Mouse (Mus musculus) stomach, embryonic 16.5 days (tissue): ENCODE measurements at regions not wholly inside any gene's neighbourhood (a gene's known extent, or its start where the extent isn't known, plus 50 kb on each side); places are given as distances from the start of the nearest gene placed in this dataset.
"Not testable (repeated sequence)": the region's sequence is repeated elsewhere in the genome, so short reads cannot be mapped to it uniquely, and the experiment has no call there.

Experiments used
- ATAC-seq: fragments of 200-750 bp; cut with Nextera tagmentation; 2 replicates; pipeline ENCODE4 v1.8.0; 2017; ENCODE audit warnings: moderate number of reproducible peaks, moderate TSS enrichment; ENCODE audit not compliant: insufficient read depth, low FRiP score
- H3K27ac ChIP-seq: fragments of 300-500 bp; sonication (generic); 2 replicates; pipeline ENCODE4 v1.5.1; 2014; ENCODE audit warnings: low read length
- H3K27me3 ChIP-seq: fragments of 300-500 bp; sonication (generic); 2 replicates; pipeline ENCODE4 v1.6.1; 2014; ENCODE audit warnings: low read length, control low read depth, mixed read lengths; ENCODE audit not compliant: control insufficient read depth, insufficient read depth
- H3K36me3 ChIP-seq: fragments of 300-500 bp; sonication (generic); 2 replicates; pipeline ENCODE4 v1.6.1; 2014; ENCODE audit warnings: low read length; ENCODE audit not compliant: control insufficient read depth, insufficient read depth
- H3K4me1 ChIP-seq: fragments of 300-500 bp; sonication (generic); 2 replicates; pipeline ENCODE4 v1.6.1; 2014; ENCODE audit warnings: low read length, control low read depth, mixed read lengths; ENCODE audit not compliant: control insufficient read depth, insufficient read depth
- H3K4me2 ChIP-seq: fragments of 300-500 bp; sonication (generic); 2 replicates; pipeline ENCODE4 v1.6.1; 2014; ENCODE audit warnings: low read depth, low read length, mixed read lengths
- H3K4me3 ChIP-seq: fragments of 300-500 bp; sonication (generic); replicated peaks from 2 replicates; pipeline ENCODE4 v1.5.1; 2014; ENCODE audit warnings: mild to moderate bottlenecking, low read length
- H3K9ac ChIP-seq: fragments of 300-500 bp; sonication (generic); 2 replicates; pipeline ENCODE4 v1.6.1; 2014; ENCODE audit warnings: low read length
- H3K9me3 ChIP-seq: fragments of 300-500 bp; sonication (generic); replicated peaks from 2 replicates; pipeline ENCODE4 v1.6.1; 2016; ENCODE audit warnings: low read length, control low read depth; ENCODE audit not compliant: control insufficient read depth
- WGBS: fragments of 180-500 bp; shearing (Covaris S2); extraction: QIAGEN DNeasy Blood & Tissue Kit; methylation state at CpG from one replicate; pipeline ENCODE4 v1.1.7; 2014; 5-methylcytosine and 5-hydroxymethylcytosine counted together

DNA sequence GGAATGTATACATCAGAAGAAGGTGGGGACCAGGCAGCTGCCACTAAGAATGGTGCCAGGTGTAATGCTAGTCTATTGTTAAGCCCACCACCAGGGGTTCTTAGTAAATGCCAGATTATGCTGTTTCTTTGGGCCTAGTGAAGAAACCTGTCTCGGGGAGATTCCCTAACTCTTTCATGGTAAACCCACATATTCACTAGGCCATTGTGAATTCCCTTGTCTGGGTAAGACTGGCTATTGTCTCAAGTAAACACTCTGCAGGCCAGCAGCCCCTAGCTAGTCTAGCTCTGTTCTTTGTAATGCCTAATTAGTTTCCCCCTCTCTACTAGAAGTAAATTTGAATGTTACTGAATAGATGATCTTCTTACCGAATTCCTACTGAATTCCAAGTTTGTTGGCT, 89.3 kb upstream of the Cldn34b3 start:
- WGBS, result 67% methylated on average over 2 of the region's 2 CpGs

DNA sequence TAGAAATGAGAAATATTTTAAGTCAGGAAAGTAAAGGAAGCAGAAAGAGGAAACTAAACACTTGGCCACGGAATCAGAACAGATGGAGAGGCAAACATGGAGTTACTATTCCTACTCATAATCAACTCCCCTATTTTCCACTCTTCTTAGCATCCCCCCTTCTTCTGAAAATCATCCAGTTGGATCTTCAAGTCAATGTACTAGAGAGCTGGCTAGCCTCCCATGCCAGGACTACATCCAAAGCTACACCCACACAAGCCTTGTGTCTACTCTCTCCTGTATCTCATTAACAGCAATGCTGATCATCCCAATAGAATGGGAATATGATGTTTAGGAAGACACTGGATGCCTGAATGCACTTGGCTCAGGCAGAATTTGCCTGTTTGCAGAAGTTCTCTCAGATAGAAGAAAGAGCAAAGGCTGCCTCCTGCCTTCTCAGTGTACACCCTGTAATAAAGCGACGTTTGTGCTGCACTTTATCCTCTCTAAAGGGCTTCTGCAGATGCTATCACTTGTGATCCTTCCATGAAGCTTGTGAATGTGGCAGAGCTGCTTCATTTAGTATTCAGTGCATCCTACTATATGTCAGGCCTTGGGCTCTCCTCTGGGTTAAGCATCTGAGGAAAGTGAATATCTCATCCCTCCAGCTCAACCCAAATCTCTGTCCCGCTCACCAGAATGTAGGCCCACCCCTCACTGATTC, 82.5 kb upstream of the Cldn34b3 start:
- Histone ChIP-seq H3K4me2 (no peak overlapping the region), H3K36me3 (no peaks in the 10 kb centered on the region), H3K9ac (no peak overlapping the region), H3K9me3 (no peaks in the 10 kb centered on the region), H3K4me1 (no peaks in the 10 kb centered on the region), H3K27me3 (no peaks in the 10 kb centered on the region), H3K4me3 (no peak overlapping the region), H3K27ac (no peak overlapping the region)
- WGBS, result 82% methylated on average over 4 of the region's 4 CpGs
- ATAC-seq, result no peak

More for the DNA sequence above, 89.3 kb upstream of the Cldn34b3 start:
- not testable (repeated sequence) for H3K9ac ChIP-seq, H3K9me3 ChIP-seq, H3K27ac ChIP-seq, ATAC-seq, H3K4me2 ChIP-seq, H3K4me1 ChIP-seq, H3K36me3 ChIP-seq, H3K27me3 ChIP-seq, H3K4me3 ChIP-seq

DNA sequence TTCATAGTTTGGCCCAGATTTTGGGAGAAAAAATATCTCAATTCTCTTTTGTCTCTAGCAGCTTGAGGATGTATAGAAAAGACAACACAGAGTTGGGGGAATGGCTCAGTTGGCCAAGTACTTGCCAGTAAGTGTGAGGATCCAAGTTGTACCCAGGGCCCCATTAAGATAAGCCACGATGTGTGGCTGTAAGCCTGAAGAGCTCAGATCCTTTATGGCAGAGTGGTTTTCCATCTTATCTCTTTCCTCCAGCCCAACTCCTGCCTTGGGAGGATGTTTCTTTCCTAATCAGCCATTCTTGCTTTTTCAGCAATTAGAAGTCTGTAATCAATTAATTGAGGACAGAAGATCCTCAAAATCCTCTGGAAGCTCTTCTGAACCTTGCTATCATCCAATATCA, 63.5 kb upstream of the Cldn34b3 start:
- ATAC-seq, result no peak

DNA sequence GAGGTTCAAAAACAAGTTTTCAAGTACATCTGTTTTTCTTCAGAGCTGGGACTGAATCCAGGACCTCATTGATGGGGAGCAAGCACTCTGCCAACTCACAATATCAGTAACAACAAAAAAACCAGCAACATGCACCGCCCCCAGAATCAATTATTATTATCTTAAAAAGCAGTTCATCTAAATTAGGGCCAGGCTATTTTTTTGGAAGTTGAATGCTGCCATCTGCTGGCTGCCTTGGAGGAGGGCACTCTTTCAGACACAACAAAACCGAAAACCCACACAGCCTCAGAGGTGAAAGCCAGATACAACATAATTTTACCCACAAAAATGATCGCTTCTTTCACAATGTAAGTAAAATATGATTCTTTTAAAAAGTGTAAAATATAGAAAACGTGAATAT, 62.7 kb upstream of the Cldn34b3 start:
- Histone ChIP-seq H3K9me3 (no peaks in the 10 kb centered on the region), H3K4me2 (no peak overlapping the region), H3K36me3 (no peaks in the 10 kb centered on the region), H3K4me3 (no peak overlapping the region), H3K9ac (no peak overlapping the region), H3K27ac (no peak overlapping the region), H3K4me1 (no peaks in the 10 kb centered on the region), H3K27me3 (no peaks in the 10 kb centered on the region)
- ATAC-seq, result no peak
- 21% methylated on average over 4 of the region's 4 CpGs for WGBS

More for the DNA sequence above, 63.5 kb upstream of the Cldn34b3 start:
- Histone ChIP-seq H3K4me3 (no peak overlapping the region), H3K27ac (no peak overlapping the region), H3K9ac (no peak overlapping the region), H3K9me3 (no peaks in the 10 kb centered on the region), H3K36me3 (no peaks in the 10 kb centered on the region), H3K4me2 (no peak overlapping the region), H3K27me3 (no peaks in the 10 kb centered on the region), H3K4me1 (no peaks in the 10 kb centered on the region)
- WGBS, result 37% methylated on average over 1 of the region's 1 CpGs
